Mouse (Mus musculus): ENCODE measurements at regions not wholly inside any gene's neighbourhood (a gene's known extent, or its start where the extent isn't known, plus 50 kb on each side); places are given as distances from the start of the nearest gene placed in this dataset.

DNA sequence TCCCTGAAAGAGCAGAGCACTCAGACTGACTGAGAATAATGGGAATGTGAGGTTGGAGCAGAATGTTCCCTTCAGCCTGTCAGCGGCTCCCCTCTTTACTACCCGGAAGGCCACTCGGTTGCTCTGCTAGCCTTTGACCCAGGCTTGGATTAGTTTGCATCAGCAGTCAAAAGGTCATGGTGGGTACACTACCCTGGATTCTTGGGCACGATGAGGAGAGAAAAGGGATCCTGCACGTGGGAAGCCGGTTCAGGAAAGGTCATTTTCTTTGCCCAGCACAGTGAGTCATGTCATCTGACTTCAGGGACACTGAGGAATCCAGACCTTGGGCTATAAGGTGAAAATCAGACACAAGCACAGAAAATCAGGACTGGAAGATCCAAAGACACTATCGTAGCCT lies 443.3 kb downstream of the Rps24 start:
- no peak for ATAC-seq (ENCODE audit: poor library complexity, severe bottlenecking)

DNA sequence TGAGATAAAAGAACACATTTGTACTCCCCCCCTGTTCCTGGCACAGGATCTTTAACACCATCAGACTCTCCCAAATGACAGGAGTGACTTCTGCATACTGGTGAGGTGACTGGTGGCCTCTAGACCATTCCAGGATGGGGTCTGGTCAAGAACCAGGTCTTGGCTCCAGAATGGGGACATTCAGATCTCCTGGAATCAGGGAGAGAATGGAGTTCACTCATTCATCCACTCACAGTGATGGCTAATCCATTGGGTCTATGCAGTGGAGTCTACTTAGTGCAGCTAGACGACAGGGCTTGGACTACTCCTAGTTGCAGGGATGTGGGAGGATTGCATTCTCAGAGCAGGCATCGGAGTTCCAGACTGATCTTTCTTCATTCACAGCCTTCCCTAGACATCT lies 451.0 kb downstream of the Rps24 start:
- no peak for ATAC-seq (ENCODE audit: poor library complexity, severe bottlenecking)

DNA sequence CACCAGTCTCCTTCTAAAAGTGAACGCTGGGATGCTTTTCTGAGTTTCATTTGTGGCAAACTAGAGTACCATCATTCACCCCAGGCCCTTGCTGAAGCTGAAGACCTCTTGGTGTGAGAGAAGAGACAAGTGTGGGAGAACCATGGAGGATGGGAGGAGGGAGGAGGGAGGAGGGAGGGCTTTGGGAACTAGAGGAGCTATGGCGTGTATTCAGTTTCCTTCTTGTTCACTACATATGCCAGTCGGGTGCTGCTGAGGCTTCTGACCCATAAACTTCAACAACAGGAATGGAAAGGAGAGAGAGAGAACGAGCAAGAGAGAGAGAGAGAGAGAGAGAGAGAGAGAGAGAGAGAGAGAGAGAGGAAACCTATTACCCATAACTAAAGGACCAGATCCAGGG lies 452.1 kb downstream of the Rps24 start:
- no peak for ATAC-seq (ENCODE audit: poor library complexity, severe bottlenecking)

DNA sequence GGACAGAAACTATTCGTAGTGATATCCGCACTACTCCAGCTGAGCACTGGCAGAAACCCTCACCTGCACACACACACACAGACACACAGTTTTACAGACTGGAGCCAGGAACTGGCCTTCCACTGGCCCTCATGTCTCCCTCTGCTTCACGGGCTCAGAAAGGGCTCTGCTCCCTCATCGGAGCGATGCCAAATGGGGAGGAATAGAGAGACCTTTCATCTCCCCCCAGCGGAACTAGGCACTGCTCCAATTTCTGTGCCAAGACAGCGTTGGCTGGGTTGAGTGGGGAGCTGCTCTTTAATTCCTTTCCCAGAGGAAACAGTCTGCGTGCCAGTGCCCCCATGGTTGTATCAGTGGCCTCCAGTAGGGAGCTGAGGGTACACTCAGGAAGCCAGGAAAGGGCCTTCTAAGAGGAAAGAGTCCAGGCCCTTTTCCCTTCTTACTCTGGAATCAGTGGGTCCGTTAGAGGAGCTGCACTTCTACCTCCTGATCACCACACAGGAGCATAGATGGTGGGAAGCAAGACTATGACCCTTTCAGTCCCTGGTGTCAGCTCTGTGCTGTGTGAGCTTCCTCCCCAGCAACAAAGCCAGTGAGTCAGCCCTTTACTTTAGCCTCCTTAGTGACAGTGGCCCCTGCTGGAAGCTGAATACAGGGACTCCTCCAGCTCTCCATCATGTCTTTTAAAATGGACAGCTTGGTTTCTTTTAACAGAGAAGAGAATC lies 452.7 kb downstream of the Rps24 start:
- no peak for ATAC-seq (ENCODE audit: poor library complexity, severe bottlenecking)

DNA sequence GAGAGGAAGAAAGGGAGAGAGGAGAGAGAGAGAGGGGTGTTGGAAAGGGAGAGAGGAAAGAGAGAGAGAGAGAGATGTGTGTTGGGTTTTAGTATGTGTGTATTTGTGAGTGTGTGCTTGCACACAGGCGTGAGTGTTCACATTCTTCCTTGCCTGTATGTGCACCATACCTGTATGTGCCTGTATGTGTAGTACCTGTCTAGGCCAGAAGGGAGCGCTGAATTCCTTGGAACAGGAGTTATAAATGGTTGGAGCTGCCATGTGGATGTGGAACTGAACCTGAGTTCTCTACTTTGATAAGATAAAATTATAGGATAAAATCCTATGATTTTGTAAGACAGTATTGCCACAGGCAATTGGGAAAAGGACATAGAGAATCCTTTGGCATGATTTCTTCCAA lies 458.8 kb downstream of the Rps24 start:
- ATAC-seq (ENCODE audit: poor library complexity, severe bottlenecking) = no peak

DNA sequence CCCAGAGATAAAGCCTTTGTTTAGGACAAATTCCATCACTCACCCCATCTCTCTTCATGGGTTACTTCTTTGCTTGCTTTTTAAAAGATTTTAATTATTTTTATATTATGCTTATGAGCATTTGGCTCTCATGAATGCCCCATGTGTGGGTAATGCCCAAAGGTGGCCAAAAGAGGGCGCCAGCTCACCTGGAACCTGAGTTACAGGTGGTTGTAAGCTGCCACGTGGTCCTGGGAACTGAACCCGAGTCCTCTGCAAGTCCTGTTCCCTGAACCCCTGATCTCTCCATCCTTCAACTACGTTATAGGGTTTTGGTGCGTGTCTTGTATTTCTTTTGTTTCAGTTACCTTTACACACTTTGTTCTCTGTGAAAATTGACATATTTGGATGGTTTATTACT lies 460.2 kb downstream of the Rps24 start:
- ATAC-seq (ENCODE audit: poor library complexity, severe bottlenecking) = no peak

DNA sequence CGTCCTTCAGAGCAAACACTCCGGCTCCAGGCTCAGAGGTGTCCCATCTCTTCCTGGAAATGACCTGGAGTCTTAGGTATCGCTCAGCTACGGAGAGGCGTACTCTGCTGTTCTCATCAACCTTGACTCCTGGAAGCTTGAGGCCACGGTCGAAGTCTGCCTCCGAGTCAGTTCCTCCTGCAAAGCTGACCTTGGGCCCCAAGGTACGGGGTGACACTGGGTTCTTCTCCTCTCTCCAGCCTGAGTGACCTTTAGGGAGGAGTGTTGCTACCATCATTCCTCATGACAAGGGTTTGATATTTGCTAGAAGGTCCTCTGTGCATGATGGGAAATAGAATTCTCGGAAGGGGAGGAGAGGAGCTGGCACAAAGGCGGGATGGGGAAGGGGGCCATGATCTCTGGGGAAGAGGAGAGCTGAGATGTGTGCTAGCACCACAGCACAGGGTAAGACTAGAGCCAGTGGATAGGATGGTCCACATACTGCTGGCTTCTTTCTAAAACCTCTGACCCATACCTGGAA lies 469.0 kb downstream of the Rps24 start:
- ATAC-seq (ENCODE audit: poor library complexity, severe bottlenecking) = no peak

DNA sequence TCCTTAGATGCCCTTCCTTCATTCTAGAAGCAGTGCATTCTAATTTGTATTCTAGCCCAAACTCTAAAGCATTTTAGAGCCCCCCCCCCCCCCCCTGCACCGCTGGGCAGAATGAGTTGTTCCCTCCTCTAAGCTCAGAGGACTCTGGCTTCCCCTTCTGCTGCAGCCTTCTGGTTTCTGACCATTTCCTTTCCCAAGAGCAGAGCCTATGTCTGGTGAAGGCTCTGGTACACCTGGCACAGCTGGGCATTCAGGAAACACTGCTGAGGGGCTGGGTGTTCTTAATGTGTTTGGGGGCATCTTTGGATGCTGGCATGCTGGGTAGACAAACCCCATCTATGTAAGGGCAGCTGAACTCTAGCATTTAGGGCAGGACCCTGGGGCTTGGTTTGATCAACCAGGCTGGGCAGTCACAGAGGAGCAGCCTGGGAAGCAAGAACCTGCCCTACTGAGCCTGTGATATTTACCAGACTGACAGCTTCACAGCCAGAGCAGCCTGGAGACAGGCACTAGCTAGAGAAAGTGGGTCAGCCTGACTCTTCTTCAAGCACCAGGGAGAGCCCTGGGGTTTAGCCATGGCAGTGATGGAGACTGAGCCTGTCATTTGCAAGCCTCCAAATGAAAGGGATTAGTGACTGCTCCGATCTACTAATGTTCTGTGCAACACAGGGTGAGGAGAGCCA lies 469.7 kb downstream of the Rps24 start:
- ATAC-seq (ENCODE audit: poor library complexity, severe bottlenecking) = no peak

DNA sequence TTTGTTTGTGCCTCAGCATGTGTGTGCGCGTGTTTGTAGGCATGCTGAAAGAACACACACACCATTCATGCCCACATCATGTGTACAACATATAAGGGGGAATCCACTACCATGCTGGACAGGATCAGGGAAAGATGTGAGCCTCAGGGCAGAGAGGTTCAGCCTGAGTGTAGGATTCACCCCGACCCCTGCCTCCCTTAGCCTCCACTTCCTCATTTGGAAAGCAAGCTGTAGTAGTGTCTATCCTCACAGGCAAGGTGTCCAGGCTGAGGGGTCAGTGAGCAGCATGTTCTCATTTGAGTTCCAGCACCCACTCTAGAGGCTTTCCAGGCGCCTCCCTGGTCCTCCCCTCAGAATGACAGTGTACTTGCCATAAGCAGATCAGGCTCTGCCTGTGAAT lies 470.5 kb downstream of the Rps24 start:
- ATAC-seq (ENCODE audit: poor library complexity, severe bottlenecking) = no peak

DNA sequence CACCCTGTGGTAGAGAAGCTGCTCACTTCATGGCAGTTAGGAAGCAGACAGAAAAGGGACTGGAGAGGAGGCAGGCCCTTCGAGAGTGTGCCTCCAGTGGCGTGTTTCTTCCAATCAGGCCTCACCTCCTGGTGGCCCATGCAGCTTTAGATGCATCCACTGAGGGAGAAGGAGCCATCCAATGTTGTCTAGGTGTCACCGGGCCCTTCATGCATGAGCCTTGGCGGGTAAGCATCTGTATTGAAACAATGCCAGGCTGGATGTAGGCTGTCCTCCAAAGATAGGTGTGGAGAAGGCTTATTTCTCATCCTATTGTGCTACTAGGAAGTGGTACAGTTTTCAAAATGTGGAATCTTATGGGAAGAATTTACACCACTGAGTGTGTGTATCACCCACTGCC lies 471.9 kb downstream of the Rps24 start:
- no peak for ATAC-seq (ENCODE audit: poor library complexity, severe bottlenecking)

DNA sequence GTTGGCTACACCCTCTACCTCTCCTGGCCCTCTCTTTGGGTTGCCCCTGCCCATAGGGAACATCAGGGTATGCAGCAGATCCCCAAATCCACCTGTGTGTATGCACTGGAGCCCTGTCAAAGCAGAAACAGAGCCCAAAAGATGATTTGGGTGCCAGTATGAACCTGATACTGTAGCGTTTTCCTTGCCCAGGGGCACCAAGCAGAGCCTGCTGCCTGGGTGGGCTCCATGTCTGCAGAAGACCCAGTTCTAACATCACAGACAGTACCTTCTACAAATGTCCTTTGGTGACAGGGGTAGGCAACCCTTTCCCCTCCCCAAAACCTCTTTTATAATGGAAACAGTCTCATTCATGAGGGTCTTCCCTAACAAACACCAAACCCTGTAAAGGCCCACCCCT lies 472.5 kb downstream of the Rps24 start:
- no peak for ATAC-seq (ENCODE audit: poor library complexity, severe bottlenecking)

DNA sequence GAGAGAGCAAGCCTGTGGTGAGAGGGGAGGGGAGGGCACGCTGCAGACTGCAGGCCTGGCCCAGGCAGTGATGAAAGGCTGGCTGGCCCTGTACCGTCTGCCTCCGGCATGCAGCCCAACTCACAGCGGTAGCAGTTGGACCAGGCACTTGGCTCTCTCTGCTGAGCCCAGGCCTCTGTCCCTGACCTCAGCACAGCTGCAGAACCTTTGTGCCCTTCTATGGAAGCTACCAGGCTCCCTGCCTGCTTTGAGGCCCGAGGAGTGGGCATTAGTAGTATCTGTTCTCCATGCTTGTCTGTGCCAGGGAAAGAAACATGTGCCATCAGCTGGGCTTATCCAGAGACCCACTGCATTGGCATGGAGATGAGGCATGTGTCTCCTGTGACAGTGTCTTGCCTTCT lies 473.2 kb downstream of the Rps24 start:
- no peak for ATAC-seq (ENCODE audit: poor library complexity, severe bottlenecking)

DNA sequence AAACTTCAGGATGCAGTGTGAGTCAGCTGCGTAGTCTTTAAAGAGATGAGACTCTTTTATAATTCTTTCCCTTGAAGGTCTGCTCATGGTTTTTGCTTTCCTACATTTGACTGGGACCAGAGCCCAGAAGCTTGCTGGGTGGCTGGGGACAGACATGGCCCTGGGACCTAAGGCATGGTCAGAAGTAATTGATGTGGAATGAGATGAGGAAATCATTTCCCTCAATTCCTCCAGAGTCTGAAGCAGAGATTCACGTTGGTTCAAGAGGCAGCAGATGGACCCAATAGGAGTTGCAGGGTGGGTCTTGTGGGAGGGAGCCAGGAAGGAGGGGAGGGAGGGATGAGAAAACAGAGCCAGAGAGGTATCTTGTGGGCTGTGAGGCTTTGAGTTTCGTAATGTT lies 473.9 kb downstream of the Rps24 start:
- no peak for ATAC-seq (ENCODE audit: poor library complexity, severe bottlenecking)

DNA sequence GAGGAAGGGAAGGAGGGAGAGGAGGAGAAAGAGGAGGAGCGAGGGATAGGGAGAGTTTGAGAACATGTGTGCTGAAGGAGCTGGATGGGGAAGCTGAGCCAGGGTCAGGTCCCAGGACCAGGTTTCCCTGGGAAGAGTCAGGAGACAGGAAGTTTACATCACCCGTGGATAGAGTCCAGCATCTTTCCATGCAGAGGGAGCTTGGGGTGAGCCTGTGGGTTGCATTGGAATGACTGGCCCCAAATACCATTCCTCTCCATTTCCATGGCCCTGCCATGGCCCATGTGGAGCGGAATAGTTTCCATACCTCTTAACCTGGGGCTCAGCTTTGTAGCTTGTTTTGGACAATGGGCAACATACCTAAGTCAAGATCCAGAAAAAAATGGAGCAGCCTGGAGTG lies 474.8 kb downstream of the Rps24 start:
- no peak for ATAC-seq (ENCODE audit: poor library complexity, severe bottlenecking)

DNA sequence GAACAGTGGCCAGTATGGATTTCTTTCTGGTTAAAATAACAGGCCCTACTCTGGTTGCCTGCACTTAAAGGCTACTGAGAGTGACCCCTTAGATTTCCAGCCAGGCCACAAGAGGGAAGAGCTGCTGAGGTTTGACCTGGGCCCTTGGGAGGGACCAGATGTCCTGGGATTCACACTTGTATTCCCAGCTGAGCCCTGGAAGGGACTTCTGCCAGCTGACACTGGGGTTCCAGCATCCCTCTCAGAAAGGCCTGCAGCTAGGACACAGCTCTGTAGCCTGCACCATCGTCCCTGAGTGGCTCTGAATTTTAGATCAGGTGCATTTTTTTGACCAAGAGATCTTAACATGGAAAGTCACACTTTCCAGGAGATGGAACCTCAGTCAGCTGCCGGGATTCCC lies 482.7 kb downstream of the Rps24 start:
- no peak for ATAC-seq (ENCODE audit: poor library complexity, severe bottlenecking)

DNA sequence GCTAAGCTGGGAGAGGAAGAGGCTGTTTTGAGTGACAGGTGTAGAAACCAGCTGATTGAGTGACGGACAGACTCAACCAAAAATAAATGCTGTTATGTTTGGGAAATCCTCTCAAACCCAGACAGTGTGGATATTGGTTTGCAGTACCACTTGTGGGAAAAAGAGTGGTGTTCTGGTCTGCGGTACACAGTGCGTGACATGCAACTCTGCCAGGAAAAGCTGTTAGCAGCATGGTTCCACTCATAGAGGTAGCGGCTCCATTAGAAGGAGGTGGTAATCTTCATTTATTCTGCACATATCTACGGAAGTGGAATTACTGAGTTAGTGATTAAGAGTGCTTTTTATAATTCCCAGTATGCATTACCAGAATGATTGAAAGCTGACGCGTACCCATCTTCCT lies 485.4 kb downstream of the Rps24 start:
- ATAC-seq (ENCODE audit: poor library complexity, severe bottlenecking) = no peak

DNA sequence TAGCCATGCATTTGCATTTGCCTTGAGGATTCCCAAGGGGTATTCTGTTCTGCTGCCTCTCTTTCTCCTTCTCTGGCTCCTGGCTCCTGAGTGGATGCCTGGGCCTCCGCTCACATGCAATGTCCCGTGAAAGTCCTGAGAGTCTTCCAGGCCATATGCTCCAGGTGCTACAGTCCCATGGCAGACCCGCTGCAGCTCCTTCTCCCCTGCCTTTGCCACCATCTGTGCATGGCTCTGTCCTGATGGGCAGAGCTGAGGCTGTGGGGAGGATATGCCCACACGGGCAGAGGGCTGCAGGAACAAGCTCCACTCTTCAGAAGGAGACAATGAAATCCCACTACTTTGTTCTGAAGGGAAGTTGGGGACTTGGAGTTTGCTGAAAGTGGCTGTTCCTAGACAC lies 485.9 kb upstream of the Zmiz1 start:
- no peak for ATAC-seq (ENCODE audit: poor library complexity, severe bottlenecking)

DNA sequence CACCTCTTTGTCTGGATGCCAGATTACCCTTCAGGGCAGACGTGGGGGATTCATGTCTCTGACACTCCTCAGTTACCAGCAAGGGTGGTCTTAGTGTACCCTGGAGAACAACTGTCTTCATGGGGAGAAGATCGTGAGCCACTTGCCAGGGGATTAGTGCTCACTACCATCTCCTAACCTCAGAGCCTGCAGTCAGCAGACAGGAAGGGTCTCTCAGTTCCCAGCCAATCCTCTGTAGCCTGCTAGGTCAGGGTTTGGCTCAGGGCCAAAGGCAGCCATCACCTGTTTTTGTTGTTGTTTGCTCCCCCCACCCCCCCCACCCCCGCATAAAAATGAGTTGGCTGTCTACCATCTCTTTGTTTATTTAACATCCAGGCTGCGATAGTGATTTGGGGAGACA lies 485.4 kb upstream of the Zmiz1 start:
- ATAC-seq (ENCODE audit: poor library complexity, severe bottlenecking) = no peak

DNA sequence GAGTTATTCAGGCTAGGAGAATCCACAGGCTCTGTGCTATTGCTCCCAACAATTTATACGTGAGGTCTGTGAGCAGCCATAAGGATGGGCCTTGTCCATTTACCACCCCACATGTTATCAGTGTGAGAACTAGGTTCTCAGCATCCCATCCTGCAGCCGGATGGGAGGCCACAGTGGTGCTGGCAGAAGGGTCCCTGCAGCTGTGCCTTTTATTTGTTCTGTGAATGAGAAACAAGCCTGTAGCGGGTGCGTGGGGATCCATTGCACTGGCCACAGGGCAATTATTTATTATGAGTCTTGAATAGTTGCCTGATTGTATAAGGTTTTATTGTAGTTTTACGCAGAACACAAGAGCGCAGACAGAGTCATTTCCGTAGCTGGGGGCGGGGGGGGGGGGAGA lies 476.5 kb upstream of the Zmiz1 start:
- no peak for ATAC-seq (ENCODE audit: poor library complexity, severe bottlenecking)

DNA sequence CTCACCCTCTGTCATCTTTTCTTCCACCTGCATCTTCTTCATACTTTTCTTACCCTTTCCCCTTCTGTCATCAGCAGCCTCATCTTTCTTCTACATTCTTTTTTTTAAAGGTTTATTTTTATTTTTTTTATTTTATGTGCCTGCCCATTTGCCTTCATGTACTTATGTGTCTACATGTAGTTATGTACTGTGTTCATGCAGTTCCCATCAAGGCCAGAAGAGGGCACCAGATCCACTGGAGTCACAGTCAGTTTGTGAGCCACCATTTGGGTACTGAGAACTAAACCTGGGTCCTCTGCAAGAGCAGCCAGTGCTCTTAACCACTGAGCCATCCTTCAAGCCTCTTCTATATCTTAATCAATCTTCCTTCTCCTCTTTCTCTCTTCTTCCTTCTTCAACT lies 475.7 kb upstream of the Zmiz1 start:
- ATAC-seq (ENCODE audit: poor library complexity, severe bottlenecking) = no peak

DNA sequence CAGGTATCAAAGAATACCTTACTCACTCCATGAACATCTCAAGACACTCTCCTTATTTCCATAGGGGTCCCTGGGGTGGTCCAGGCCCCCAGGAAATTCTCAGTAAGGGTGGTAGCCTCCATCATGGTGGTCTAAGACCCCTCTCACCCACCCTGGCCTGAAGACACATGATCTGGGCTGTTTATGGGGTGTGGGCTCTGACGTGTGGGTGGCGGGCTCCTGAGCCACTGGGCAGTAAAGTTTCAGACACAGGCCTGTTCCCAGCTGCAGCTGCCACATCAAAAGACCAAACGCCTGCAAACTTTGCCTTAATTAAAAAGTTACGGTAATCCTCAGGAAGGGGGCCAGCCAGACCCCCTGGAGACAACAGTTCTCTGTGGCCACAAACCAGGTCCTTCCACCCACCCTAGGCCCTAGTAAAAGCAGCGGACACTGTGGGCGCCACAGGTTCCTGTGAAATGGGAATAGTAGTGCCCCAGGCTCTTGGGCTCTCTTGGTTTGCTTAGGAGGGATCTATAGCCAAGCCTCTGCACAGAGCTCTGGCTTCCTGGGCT lies 473.1 kb upstream of the Zmiz1 start:
- ATAC-seq (ENCODE audit: poor library complexity, severe bottlenecking) = no peak

DNA sequence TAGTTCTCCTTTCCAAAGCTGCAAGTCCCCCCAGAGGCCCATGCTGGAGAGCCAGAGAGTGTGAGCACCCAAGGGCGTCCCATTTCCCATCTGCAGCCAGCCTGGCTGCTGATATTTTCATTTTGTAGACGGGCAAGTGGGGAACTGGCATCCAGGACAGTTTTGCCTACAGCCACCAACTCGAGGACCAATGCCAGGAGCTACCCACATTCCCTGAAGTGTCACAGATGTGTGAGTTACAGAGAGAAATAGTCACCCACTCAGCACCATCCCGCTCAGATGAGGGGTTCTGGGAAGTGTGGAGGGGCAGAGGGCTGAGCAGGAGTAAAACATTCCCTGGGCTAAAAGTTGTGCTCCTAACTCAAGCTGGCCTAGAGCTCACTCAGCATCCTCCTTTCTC lies 472.6 kb upstream of the Zmiz1 start:
- ATAC-seq (ENCODE audit: poor library complexity, severe bottlenecking) = no peak
